Mouse (Mus musculus): ENCODE measurements at regions not wholly inside any gene's neighbourhood (a gene's known extent, or its start where the extent isn't known, plus 50 kb on each side); places are given as distances from the start of the nearest gene placed in this dataset.

DNA sequence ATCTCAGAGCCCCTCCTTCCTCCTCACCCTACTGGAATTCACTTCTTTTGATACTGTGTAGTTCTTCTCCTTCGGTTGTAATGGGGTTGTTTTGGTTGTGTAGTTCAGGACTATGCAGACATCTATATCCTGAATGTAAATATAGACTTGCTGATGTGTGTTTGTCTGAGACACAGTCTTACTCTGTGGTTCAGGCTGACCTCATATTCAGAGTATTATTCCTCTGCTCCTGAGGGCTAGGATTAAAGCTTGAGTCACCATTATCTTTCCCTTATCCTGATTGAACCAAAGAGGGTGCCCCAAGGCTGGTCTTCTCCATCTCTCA, 103.2 kb upstream of the Slc38a2 start:
- no peak for TF ChIP-seq ZC3H11A (IDR thresholded peaks at IDR 0.05; ENCODE audit: borderline replicate concordance, low read depth, low read length)
- TF ChIP-seq ZNF384 (IDR thresholded peaks at IDR 0.05; ENCODE audit: low read depth, low read length): no peak
